Mouse (Mus musculus): Measurements from ENCODE around the gene Copz2.

Gene Copz2

GRCm38 (mm10) chr11:96863206-96863995 is 13.7 kb downstream of the Copz2 start:
- no peak for DNase-seq (ENCODE audit: low spot score in 2 of 2)

GRCm38 (mm10) chr11:96867149-96867548 is 17.5 kb downstream of the Copz2 start:
- peak; percentile 45 to 60 for DNase-seq (ENCODE audit: low spot score in 2 of 2)

GRCm38 (mm10) chr11:96872441-96873379 is 23.0 kb downstream of the Copz2 start:
- DNase-seq (ENCODE audit: low spot score in 2 of 2) = no peak

DNA sequence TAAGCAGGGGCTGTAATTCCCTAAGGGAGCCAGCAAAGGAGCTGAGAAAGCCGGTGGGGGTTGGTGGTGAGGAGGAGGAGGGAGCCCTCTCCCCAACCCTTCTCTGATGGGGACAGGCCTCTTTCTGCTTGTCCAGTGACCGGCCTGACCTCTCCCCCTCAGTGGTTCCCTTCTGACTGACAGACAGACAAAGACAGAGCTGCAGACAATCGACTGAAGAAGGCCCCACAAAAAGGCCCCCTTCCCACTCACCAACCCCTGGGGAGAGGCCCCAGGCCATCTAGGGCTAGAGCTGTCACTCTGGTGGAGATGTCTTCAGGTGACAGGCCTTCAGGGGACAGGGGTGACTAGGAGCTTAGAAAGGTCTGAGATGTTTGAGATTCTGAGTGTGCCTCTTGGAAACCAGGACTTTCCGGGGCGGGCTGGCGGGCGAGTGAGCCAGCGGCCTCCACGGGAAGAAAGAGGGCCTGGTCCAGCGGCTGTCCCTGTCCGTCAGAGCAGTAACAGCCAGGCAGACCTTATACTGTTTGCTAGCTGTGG is 24.0 kb downstream of the Copz2 start:
- no peak for DNase-seq (ENCODE audit: low spot score in 2 of 2)

DNA sequence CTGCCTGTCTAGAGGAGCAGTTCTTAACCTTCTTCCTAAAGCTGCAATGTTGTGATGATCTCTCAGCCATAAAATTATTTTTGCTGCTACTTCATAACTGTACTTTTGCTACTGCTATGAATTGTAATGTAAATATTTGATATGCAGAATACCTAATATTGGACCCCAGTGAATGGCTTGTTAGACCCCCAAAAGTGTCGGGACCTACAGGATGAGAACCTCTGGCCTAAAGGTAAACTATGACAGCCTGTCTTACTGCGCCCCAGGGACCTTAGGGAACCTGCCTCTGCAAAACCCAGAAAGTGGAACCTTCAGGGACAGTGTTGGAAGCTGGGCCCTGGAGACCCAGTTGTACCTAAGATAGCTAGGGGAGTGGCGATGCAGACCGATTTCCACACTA is 25.6 kb downstream of the Copz2 start:
- DNase-seq (ENCODE audit: low spot score in 2 of 2) = no peak

DNA sequence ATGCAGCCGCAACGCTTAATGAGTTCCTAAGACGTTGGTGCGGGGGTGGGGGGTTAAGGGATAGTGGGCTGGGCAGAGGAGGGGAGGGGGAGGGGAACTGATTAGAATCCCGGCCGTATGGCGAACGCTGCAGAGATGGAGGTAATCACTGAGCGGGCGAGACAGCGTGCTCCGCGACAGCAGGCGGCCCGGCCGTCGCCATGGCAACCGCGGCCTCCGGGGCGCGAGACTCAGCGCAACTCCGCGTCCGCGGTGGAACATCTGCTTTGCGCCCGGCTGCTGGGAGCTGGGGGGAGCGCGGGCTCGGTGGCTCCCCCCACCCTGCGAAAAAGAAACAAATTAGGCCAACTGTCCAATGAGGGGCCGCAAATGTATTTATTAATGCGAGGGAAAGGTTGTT is 26.1 kb downstream of the Copz2 start:
- peak; percentile 69 to 79 for DNase-seq (ENCODE audit: low spot score in 2 of 2)

- DNase-seq (ENCODE audit: low spot score in 2 of 2) = no peak
Measured at GRCm38 (mm10) chr11:96876300-96877040, 26.8 kb downstream of the Copz2 start.

GRCm38 (mm10) chr11:96877071-96877470 is 27.4 kb downstream of the Copz2 start:
- no peak for DNase-seq (ENCODE audit: low spot score in 2 of 2)

DNA sequence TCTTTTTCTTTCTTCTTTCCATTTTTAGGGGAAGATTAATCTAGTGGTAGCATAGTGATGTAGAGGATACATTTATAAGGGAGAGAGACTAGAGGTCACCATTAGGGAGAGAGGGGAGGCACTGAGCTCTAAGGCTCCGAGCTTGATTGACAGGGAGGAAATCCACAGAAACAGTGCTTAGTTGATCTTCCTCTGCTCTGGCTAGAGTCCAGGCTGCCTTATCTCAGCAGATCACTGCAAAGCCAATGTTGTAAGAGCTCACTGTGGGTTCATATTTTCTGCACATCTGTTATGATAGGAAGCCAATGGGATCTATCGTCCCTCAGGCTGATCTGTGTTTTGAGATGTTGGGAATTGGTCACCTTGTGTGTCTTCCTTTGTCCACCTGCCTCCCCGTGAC is 29.0 kb downstream of the Copz2 start:
- DNase-seq (ENCODE audit: low spot score in 2 of 2) = no peak

GRCm38 (mm10) chr11:96879359-96879758 is 29.7 kb downstream of the Copz2 start:
- no peak for DNase-seq (ENCODE audit: low spot score in 2 of 2)

GRCm38 (mm10) chr11:96880296-96880695 is 30.6 kb downstream of the Copz2 start:
- no peak for DNase-seq (ENCODE audit: low spot score in 2 of 2)

DNA sequence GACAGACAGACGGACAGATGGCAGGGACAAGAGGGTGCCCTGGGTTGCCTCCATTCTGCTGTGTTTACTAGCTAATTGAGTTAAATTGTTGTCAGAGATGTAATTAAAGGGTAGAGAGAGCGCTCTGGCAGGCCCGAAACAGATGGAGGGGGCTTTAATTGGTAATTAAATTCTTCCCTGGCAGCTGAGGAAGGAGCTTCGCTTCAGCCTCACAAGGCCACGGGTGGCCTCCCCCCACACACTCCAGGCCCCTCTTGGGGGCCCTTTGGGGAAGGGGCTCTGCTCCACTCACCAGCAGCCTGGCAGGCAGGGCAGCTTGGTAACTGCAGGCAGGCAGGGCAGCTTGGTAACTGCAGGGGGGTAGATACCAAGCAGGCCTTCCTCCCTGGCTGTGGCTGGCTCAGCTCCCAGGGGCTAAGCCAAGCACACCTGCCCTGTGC is 36.3 kb downstream of the Copz2 start:
- no peak for DNase-seq (ENCODE audit: low spot score in 2 of 2)

- no peak for DNase-seq (ENCODE audit: low spot score in 2 of 2)
Measured at GRCm38 (mm10) chr11:96886942-96887546, 37.4 kb downstream of the Copz2 start.

DNA sequence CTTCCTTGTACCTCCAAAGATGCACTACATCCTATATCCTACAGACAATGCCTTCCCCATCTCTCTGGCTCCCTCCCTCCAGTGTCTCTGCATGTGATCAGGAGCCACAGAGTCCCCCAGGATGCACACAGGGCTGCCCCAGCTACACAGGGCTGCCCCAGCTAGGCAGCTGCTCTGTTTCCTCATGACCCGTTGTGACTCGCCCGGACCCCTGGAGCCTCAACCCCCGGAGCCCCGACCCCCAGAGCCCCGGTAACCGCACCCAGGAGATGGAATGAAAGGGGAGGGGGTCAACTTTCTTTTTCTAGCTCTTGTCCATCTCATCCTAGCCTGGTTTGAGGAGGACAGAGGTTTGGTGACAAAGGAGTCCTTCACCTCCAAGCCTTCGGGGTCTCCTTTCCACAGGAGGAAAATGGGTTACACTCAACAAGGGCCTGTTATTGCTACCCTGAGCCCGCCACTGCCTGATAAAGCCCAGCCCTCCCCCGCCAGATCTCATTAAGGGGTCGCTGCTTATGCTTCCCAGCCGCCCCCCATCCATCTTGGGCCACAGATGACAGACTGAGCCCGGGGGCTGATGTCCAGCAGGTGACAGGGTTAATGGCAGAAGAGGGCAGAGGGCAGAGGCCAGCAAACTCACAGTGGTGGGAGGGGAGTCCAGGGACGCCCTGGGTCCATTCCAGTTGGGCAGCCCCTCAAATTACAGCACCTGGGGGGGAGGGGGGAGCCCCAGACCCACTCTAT is 42.3 kb downstream of the Copz2 start:
- no peak for DNase-seq (ENCODE audit: low spot score in 2 of 2)

DNA sequence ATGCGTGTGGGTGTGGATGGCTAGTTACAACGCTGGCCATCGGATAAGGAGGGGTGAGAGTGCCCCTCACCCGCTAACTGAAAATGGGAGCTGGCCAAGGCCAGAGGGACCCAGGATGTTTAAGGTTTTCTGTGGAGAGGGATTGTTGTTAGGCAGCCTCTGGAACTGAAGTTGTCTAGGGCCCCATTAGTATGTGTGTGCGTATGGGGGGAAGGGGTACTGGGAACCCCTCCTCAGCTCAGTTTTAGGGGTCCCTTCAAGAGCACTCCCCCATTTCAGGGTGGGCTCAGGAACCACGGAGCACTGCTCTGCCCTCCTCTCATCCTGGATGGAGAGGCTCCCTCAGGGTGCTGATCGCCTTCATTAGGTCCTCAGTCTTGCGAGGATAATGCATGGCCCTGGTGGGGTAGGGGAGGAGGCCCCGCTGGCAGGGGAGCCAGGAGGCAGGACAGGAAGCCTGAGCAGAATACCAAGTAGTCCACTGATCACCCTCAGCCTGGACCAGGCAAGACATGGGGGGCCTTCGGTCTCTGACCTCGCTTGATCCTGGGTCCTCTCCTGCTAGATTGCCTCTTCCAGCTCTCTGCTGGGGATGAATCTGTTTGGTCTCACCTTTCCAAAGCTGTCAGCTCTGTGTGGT is 43.7 kb downstream of the Copz2 start:
- DNase-seq (ENCODE audit: low spot score in 2 of 2) = no peak

DNA sequence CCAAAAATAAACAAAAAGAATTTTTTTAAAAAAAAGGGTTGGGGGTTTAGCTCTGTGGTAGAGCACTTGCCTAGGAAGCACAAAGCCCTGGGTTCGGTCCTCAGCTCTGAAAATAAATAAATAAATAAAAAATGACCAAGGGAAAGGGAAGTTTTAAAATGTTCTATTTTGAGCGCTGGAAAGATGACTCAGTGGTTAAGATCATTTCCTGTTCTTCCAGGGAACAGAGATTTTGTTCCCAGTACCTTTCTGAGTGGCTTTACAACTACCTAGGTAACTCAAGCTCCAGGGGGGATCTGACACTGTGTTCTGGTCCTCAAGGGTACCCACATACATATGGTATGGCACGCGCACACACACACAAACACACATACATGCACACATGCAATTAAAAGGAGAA is 46.2 kb downstream of the Copz2 start:
- no peak for DNase-seq (ENCODE audit: low spot score in 2 of 2)

DNA sequence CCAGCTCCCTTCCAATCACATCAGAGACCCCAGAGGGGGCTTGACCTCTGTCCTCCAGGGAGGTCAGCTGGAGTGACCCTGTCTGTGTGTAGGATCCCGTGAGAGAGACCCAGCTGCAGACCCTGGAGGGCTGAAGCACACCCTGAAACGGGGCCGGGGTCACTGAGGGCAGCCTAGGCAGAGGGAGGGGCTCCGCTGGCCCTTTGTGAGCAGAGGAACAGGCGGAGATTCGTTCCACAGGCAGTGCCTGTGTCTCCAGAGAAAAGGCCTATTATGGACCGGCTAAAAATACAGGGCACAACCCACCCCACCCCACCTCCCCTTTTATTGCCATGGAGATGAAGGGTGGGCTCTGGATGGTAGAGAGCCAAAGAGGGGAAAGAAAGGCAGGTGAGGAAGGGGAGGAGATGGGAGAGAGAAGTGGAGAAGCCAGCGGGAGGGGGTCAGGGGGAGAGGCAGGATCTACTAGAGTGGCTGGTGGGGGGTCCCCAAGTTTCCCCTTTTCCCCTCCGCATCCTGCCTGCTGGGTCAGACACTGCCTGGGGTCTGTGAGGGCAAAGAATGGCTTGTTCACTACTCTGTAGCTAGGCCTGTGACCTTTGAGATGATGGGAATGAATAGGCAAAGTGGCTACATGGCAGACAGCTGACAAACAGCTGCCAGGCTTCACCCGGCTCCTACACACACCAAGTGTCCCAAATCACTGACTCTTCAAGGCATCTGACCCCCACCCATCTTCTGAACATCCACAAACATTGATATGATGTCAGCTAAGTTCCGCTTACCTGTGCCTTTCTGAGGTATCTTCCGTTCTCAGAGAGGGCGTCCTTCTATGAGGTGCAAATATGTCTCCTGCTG is 50.0 kb downstream of the Copz2 start:
- no peak for DNase-seq (ENCODE audit: low spot score in 2 of 2)

GRCm38 (mm10) chr11:96901332-96901731 is 51.7 kb downstream of the Copz2 start:
- no peak for DNase-seq (ENCODE audit: low spot score in 2 of 2)
